Mouse (Mus musculus): ENCODE data around the gene Cdca4. TPM values are rescaled to one million over a fixed set of nuclear protein-coding genes. Genes with fewer than 3 reads are reported as not detected.

Gene Cdca4
- polyA plus RNA-seq (2014; fragmentation: Illumina TruSeq; extraction: RNeasy Lipid Tissue Mini Kit (QIAGEN cat#74804); ENCODE audit: low read depth, low replicate concordance), result 10.3 TPM

DNA sequence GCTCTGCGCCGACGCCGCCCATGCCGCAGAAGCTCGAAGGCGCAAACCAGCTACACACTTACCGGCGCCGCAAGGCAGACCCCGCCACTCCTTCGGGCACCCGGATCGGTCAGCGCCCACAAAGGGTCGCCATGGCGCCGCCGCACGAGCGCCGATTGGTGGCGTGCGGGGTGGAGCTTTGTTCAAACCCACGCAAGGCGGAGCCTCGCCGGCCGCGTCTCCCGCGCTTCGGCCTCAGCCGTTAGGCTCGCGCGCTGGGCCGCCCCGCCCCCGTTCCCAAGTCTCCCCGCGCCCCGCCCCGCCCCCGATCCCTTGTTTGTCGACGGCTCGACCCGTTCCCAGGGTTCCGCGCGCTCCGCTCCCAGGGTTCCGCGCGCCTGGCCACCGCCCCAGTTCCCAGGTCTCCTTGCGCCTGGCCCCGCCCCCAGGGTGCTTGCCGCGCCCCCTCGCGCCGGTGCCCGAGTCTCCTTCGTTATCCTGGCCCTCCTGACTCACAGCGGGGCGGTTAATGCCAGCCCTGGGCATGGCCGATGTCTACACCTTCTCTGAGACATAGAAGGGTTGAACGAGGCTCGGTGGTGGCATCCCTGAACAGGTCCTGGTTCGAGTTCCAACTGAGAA lies at the start of gene Cdca4:
Gene Cdca4, minus strand, starts transcription at position 180 of the 621 bp plus-strand sequence.

DNA sequence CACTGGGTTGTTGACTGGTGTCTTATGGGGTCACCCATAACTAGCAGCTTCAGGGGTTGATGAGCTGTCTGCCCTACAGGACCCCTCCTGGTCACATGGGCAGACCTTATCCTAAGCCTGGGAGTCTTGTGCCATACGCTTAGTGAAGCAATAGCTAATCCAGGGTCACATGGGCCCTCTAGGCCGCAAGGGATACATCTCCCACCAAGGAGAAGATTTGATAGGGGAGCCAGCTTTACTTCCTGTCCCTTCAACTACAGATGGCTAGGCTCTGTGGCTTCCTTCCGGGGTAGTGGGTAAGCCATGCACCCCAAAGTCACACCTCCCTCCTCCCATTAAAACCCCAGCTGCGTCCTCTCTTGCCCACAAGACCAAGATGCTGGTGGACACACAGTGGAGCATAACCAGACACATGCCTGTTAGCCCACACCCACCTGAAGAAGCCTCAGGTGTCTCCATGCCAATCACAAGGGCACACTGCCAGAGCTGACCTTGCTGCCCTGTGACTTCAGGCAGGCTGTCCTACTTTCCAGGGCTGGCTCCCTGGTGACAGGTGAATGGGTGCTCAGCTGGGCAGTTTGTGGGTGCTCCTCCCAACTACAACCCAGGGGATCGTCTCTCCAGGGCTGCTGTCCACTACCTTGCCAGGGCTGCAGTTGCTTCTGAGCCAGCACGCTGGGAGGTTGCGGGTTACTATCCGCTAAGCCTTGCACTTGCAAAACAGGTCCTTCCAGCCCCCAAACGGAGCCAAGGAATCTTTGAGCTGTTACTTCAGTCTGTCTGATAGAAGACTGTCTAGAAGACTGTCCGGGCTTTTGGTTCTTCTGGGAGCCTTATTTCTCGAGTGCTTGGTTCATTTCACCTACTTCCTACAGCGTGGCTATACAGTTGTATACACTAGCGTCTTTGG lies 39.2 kb upstream of the Cdca4 start, which contains the start of gene Gpr132:
Gene Gpr132, minus strand, starts transcription at position 51 of the 910 bp plus-strand sequence.

DNA sequence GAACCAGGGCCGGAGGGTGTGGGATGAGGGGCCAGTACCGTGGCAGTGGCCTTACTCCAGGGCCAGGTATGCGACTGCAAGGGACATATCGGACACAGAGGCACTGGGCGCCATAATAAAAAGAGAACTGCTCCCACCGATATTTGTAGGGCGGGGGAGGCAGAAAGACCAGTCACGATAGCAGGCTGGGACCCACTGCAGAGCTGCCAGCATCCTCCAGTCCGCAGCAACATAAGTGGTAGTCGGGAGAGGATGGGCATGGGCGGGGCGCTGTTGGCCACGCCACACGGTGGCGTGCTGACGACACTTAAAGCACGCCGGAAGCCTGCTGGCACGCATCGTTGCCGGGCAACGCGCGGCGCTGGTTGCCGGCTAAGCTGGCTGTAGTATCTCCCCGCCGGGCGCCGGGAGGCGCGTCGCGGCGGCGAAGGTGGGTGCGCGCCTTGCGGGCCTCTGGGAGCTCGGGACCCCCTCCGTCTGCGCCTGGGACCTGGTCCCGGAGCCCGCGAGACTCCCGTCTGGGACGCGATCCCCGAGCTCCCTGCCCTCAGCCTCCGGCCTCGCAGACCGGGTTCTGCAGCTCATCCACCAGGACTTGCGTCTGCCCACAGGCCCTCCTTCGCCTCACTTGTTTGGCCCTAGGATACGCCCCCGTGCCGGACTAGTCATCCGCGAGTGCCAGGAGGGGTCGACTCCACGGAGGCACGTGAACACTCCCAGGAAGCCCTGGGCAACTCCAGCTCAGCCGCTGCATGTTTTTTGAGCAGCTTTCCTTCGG lies 20.4 kb downstream of the Cdca4 start, which contains the start of gene Clba1:
Gene Clba1, plus strand, starts transcription at position 351 of the 778 bp plus-strand sequence.

DNA sequence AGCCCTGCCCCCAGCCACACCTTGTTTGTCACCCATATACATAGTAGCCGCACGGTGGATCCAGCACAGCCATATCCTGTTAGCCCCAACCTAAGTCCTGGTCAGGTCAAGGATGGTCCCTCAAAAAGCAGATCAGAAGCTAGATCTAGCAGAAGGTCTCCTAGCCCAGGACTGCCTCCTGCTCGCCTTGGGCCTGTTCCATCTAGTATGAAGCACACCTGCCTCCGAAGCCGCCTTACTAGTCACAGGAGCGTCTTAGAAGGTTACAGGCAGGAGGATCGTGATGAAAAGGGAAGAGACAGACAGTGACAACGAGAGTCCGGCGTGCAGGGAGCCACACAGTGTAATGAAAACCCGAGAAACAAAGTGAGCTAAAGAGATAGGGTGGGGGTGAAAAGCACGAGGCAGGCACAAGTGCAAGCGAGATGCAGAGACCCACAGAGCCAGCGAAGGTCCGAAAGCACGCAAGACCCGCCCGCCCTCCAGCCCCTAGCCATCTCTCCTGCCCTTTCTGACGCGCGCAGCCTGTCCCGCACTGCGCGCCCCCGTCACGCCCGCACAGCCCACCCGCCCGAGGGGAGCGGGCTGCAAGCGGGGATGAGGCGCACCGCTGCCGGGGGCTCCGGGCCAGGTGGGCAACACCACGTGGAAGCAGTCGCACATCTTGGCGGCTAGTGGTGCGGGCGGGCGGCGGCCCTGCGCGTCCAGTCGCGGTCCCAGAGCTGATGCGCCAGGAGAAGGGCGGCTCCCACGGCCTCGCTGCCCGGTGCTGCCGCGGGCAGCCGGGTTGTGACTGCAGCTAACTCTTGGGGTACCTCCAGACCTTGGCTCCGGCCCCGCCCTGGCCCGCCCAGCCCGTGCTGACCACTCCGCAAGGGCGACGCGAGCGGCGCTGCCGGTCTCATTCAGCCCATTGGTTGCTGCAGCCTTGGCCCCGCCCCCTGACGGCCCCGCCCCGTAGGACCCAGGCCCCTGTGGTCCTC lies 27.1 kb downstream of the Cdca4 start, which contains the start of gene Ahnak2:
Gene Ahnak2, minus strand, starts transcription at position 794 of the 983 bp plus-strand sequence.

Other genes starting within 250 kb of the Cdca4 start
- gene Inf2, start 240.6 kb downstream of the Cdca4 start, polyA plus RNA-seq (2014; fragmentation: Illumina TruSeq; extraction: RNeasy Lipid Tissue Mini Kit (QIAGEN cat#74804); ENCODE audit: low read depth, low replicate concordance), result 0.10 TPM
- 0.70 TPM for gene Adssl1, start 209.4 kb downstream of the Cdca4 start, polyA plus RNA-seq (2014; fragmentation: Illumina TruSeq; extraction: RNeasy Lipid Tissue Mini Kit (QIAGEN cat#74804); ENCODE audit: low read depth, low replicate concordance)
- 2.6 TPM for gene Siva1, start 184.7 kb downstream of the Cdca4 start, polyA plus RNA-seq (2014; fragmentation: Illumina TruSeq; extraction: RNeasy Lipid Tissue Mini Kit (QIAGEN cat#74804); ENCODE audit: low read depth, low replicate concordance)
- 1.3 TPM for gene Akt1, start 154.5 kb downstream of the Cdca4 start, polyA plus RNA-seq (2014; fragmentation: Illumina TruSeq; extraction: RNeasy Lipid Tissue Mini Kit (QIAGEN cat#74804); ENCODE audit: low read depth, low replicate concordance)
- gene Zbtb42, start 150.6 kb downstream of the Cdca4 start, polyA plus RNA-seq (2014; fragmentation: Illumina TruSeq; extraction: RNeasy Lipid Tissue Mini Kit (QIAGEN cat#74804); ENCODE audit: low read depth, low replicate concordance), result 2.4 TPM
- gene Cep170b, start 109.0 kb downstream of the Cdca4 start, polyA plus RNA-seq (2014; fragmentation: Illumina TruSeq; extraction: RNeasy Lipid Tissue Mini Kit (QIAGEN cat#74804); ENCODE audit: low read depth, low replicate concordance), result 12.5 TPM
- 0.87 TPM for gene Pld4, start 68.8 kb downstream of the Cdca4 start, polyA plus RNA-seq (2014; fragmentation: Illumina TruSeq; extraction: RNeasy Lipid Tissue Mini Kit (QIAGEN cat#74804); ENCODE audit: low read depth, low replicate concordance)
- 0.41 TPM for gene Ahnak2, start 26.8 kb downstream of the Cdca4 start, polyA plus RNA-seq (2014; fragmentation: Illumina TruSeq; extraction: RNeasy Lipid Tissue Mini Kit (QIAGEN cat#74804); ENCODE audit: low read depth, low replicate concordance)
- gene Clba1, start 20.5 kb downstream of the Cdca4 start, polyA plus RNA-seq (2014; fragmentation: Illumina TruSeq; extraction: RNeasy Lipid Tissue Mini Kit (QIAGEN cat#74804); ENCODE audit: low read depth, low replicate concordance), result 6.0 TPM
- not detected for gene Gpr132, start 38.8 kb upstream of the Cdca4 start, polyA plus RNA-seq (2014; fragmentation: Illumina TruSeq; extraction: RNeasy Lipid Tissue Mini Kit (QIAGEN cat#74804); ENCODE audit: low read depth, low replicate concordance)
- 0.10 TPM for gene Jag2, start 100.4 kb upstream of the Cdca4 start, polyA plus RNA-seq (2014; fragmentation: Illumina TruSeq; extraction: RNeasy Lipid Tissue Mini Kit (QIAGEN cat#74804); ENCODE audit: low read depth, low replicate concordance)
- gene Nudt14, start 112.7 kb upstream of the Cdca4 start, polyA plus RNA-seq (2014; fragmentation: Illumina TruSeq; extraction: RNeasy Lipid Tissue Mini Kit (QIAGEN cat#74804); ENCODE audit: low read depth, low replicate concordance), result not detected
- 0.48 TPM for gene Btbd6, start 147.1 kb upstream of the Cdca4 start, polyA plus RNA-seq (2014; fragmentation: Illumina TruSeq; extraction: RNeasy Lipid Tissue Mini Kit (QIAGEN cat#74804); ENCODE audit: low read depth, low replicate concordance)
- gene Brf1, start 171.3 kb upstream of the Cdca4 start, polyA plus RNA-seq (2014; fragmentation: Illumina TruSeq; extraction: RNeasy Lipid Tissue Mini Kit (QIAGEN cat#74804); ENCODE audit: low read depth, low replicate concordance), result 31.4 TPM
- gene Pacs2, start 185.1 kb upstream of the Cdca4 start, polyA plus RNA-seq (2014; fragmentation: Illumina TruSeq; extraction: RNeasy Lipid Tissue Mini Kit (QIAGEN cat#74804); ENCODE audit: low read depth, low replicate concordance), result 12.8 TPM
- 8.6 TPM for gene Tex22, start 245.1 kb upstream of the Cdca4 start, polyA plus RNA-seq (2014; fragmentation: Illumina TruSeq; extraction: RNeasy Lipid Tissue Mini Kit (QIAGEN cat#74804); ENCODE audit: low read depth, low replicate concordance)

All from testis, adult 10 weeks (tissue).